Mouse (Mus musculus) small intestine, adult 2 months (tissue): ENCODE measurements around the gene Hmbs. TPM values are rescaled to one million over a fixed set of nuclear protein-coding genes. Genes with fewer than 3 reads are reported as not detected.
"Not testable (repeated sequence)": the region's sequence is repeated elsewhere in the genome, so short reads cannot be mapped to it uniquely, and the experiment has no call there.

Source experiments
- H3K27ac ChIP-seq: fragments of 200-500 bp; 2 replicates; pipeline ENCODE4 v1.5.1; 2012; ENCODE audit warnings: low read depth, low read length, control low read depth, inconsistent platforms; ENCODE audit not compliant: insufficient read depth
- H3K27me3 ChIP-seq: fragments of 200-500 bp; 2 replicates; pipeline ENCODE4 v1.6.1; 2012; ENCODE audit warnings: mild to moderate bottlenecking, moderate library complexity, low read length, inconsistent platforms; ENCODE audit not compliant: control insufficient read depth, insufficient read depth
- H3K36me3 ChIP-seq: fragments of 200-500 bp; 2 replicates; pipeline ENCODE4 v1.6.1; 2012; ENCODE audit warnings: mild to moderate bottlenecking, low read length, control low read depth, inconsistent platforms; ENCODE audit not compliant: control insufficient read depth, insufficient read depth
- H3K4me1 ChIP-seq: fragments of 200-500 bp; 2 replicates; pipeline ENCODE4 v1.6.1; 2012; ENCODE audit warnings: low read length, inconsistent platforms, mixed read lengths; ENCODE audit not compliant: control insufficient read depth, insufficient read depth, insufficient read length
- H3K4me3 ChIP-seq: fragments of 200-500 bp; 2 replicates; pipeline ENCODE4 v1.5.1; 2012; ENCODE audit warnings: low read depth, mild to moderate bottlenecking, control low read depth, inconsistent platforms, low read length, moderate library complexity
- CTCF ChIP-seq: fragments of 200-500 bp; IDR thresholded peaks from 2 replicates; pipeline ENCODE4 v1.5.1; 2012; ENCODE audit warnings: low read depth, mild to moderate bottlenecking, control low read depth, inconsistent platforms, low read length, moderate library complexity, mixed read lengths; ENCODE audit not compliant: insufficient replicate concordance, insufficient read length; ENCODE audit errors: extremely low read depth
- POLR2A ChIP-seq: fragments of 200-500 bp; IDR thresholded peaks from 2 replicates; pipeline ENCODE4 v1.6.1; 2012; ENCODE audit warnings: low read depth, mild to moderate bottlenecking, control low read depth, inconsistent platforms, low read length, moderate library complexity
- WGBS: fragments of 180-500 bp; shearing (Covaris S2); methylation state at CpG from one replicate; pipeline ENCODE4 v1.1.7; 2018; 5-methylcytosine and 5-hydroxymethylcytosine counted together
- polyA plus RNA-seq: library from polyadenylated mRNA; depleted of rRNA; stranded (reverse); fragments of >200 nt; gene quantifications from 2 replicates; pipeline ENCODE4 v1.2.3, GENCODE M21; 2012

Hmbs gene
- polyA plus RNA-seq, 1 experiment, result 44.0 TPM

DNA sequence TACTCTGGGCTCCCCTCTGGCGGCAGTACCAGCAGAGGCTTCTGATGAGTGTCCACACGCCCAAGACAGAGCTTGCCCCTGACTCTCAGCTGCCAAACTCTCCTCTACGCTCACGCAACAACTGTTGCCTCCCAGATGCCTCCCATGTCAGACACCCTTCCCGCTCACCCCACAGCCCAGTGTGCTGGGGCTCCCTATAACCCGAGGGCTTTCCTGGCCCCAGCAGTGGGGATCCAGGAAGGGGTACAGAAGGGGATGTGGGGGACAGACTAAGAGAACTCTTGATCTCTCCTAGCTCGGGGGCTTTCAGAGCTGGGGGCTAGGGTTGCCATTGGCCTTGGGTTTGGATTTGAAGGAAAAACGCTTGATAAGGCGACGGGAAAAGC is 33.3 kb downstream of the Hmbs start:
- H3K4me1 ChIP-seq, result no peaks in the 10 kb centered on the region
- H3K27me3 ChIP-seq, result no peaks in the 10 kb centered on the region
- no peak overlapping the region for H3K27ac ChIP-seq
- 70% methylated on average over 10 of the region's 10 CpGs for WGBS
- TF ChIP-seq POLR2A (no peak), CTCF (no peak)
- 0 out of 2 replicates have a peak overlapping the region, but pooled peaks have one; percentile 0 for H3K4me3 ChIP-seq
- H3K36me3 ChIP-seq, result peaks cover 58% of the 10 kb centered on the region

DNA sequence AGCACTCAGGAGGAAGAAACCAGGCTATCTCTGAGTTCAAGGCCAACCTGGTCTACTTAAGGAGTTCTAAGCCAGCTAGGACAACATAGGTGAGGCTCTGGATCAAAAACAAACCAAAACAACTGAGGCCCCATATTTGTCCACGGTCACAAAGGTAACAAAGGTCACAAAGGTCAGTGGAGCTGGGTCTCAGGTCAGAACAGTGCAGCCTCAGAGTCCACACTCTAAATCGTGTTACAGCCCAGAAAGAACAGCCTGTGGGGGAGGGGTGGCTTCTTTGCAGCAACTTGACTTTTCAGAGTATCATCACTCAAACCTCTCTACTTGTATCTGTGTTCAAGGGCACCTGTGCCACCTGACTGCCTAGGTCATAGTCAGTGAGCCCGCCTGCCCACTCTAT is 34.3 kb downstream of the Hmbs start:
- TF ChIP-seq CTCF, result no peak
- no peak for TF ChIP-seq POLR2A
- H3K4me3 ChIP-seq, result no peak overlapping the region
- 60% methylated on average over 3 of the region's 3 CpGs for WGBS
- H3K4me1 ChIP-seq, result no peaks in the 10 kb centered on the region
- H3K27ac ChIP-seq, result no peak overlapping the region
- H3K36me3 ChIP-seq, result peaks cover 48% of the 10 kb centered on the region
- no peaks in the 10 kb centered on the region for H3K27me3 ChIP-seq

DNA sequence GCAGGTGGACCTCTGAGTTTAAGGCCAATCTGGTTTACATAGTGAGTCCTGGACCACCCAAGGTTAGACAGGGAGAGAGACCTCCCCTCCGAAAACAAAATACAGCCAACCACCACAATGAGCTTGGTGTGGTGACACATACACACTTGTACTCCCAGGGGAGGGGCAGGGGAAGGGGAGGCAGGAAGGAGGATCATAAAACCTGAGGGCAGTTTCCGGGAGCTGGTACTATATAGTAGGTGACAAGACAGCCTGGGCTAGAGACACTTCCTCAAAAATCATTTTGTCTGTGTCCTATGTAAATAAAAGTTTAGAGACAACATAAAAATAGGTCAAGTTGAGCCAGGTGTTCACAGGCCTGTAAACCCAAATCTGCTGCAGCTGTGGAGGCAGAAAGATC is 36.8 kb downstream of the Hmbs start:
- peaks cover 6% of the 10 kb centered on the region; the same call in 1 of the 2 replicates for H3K4me1 ChIP-seq
- no peak overlapping the region for H3K27ac ChIP-seq
- WGBS, result 86% methylated on average over 2 of the region's 2 CpGs
- TF ChIP-seq CTCF (no peak), POLR2A (no peak)
- H3K27me3 ChIP-seq, result no peaks in the 10 kb centered on the region
- H3K4me3 ChIP-seq, result no peak overlapping the region
- peaks cover 27% of the 10 kb centered on the region for H3K36me3 ChIP-seq

DNA sequence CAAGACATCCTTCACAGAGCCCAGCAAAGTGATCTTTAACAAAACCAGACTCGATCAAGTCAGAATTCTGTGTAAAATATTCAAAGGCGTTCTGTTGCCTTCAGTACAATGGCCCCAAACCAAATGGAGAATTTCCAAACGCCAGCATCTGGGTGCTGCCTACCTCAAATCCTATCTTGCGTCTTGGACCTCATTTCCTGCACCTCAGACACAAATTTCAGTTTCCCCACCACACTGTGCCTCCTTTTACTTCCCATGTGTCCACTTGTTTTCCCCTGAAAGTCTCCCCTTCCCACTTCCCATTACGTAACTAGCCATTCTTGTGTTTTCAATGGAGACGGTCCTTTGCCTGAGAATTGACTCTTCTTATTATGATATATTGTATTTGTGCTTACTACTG is 37.5 kb downstream of the Hmbs start:
- H3K27me3 ChIP-seq, result no peaks in the 10 kb centered on the region
- TF ChIP-seq POLR2A (no peak), CTCF (no peak)
- no peak overlapping the region for H3K27ac ChIP-seq
- 91% methylated on average over 6 of the region's 6 CpGs for WGBS
- H3K4me1 ChIP-seq, result peaks cover 6% of the 10 kb centered on the region; the same call in 1 of the 2 replicates
- H3K36me3 ChIP-seq, result peaks cover 30% of the 10 kb centered on the region
- no peak overlapping the region for H3K4me3 ChIP-seq

DNA sequence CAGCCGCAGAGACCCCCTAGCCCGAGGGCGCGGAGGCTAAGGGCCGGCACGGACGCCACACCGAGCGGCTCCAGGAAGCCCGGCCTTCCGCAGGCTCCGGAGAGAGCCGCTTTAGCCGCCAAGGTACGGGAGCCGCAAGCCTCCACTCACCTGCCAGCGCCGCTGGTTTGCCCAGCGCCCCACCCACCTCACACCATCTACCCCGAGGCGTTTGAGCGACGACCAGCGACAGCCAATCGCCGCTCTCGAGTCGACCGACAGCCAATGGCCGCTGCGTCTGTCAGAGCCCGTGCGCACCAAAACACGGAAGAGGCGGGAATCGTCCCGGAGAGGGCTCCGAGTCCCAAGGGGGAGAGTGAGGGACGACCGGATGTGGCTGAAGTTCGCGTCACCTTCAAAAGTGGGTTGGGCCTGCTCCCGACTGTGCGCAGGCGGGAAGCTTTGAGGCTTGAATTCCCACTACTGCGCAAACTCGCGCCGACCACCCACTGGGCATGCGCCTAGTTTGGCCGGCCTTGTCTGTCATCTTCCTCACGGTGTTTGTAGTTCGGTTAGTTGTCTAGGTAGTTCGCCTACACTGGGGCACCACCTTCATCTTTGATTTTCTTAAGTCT is 38.5 kb downstream of the Hmbs start, which contains the start of gene Hinfp:
Gene Hinfp (minus strand): TSS at position 206 of the 614 bp plus-strand sequence.
- Histone ChIP-seq H3K4me1 (peaks cover 6% of the 10 kb centered on the region; the same call in 1 of the 2 replicates), H3K4me3 (peak within 1 kb of the TSS; percentile 83), H3K36me3 (peaks cover 28% of the 10 kb centered on the region), H3K27ac (peak within 1 kb of the TSS; percentile 71), H3K27me3 (no peaks in the 10 kb centered on the region)
- WGBS, result under 1% methylated on average over 54 of the region's 54 CpGs
- TF ChIP-seq CTCF (no peak), POLR2A (peak; percentile 73)

DNA sequence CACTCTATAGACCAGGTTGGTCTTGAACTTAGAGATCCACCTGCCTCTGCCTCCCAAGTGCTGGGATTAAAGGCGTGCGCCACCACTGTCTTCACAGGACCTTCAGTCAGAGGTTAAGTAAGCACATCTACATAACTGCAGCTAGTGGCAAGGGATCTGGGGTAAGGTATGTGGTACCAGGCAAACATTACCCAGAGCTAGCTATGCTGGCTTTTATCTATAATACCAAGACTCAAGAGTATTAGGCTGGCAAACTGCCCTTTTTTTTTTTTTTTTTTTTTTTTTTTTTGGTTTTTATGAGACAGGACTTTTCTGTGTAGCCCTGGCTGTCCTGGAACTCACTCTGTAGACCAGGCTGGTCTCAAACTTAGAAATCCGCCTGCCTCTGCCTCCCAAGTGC is 44.0 kb downstream of the Hmbs start:
- not testable (repeated sequence) for H3K4me3 ChIP-seq, H3K27ac ChIP-seq, H3K27me3 ChIP-seq, H3K4me1 ChIP-seq
- 96% methylated on average over 3 of the region's 3 CpGs for WGBS
- peaks cover 62% of the 10 kb centered on the region for H3K36me3 ChIP-seq

DNA sequence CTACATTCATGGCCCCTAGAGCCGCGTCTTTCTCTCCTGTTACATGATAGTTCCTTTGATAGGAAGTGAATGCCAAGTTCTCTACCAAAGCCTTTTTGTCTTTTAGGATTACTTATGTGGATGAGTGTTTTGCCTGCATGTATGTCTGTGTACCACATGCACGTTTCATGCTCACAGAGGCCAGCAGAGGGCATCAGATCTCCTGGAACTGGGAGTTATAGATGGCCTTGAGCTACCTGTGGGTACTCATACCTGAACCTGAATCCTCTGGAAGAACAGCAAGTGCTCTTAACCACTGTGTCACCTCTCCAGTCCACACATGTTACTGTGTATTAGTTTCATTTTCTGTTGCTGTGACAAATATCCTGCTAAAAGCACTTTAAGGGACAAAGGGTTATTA is 51.5 kb downstream of the Hmbs start:
- H3K36me3 ChIP-seq, result peaks cover 39% of the 10 kb centered on the region
- H3K4me1 ChIP-seq, result peaks cover 4% of the 10 kb centered on the region
- no peak overlapping the region for H3K4me3 ChIP-seq
- 65% methylated on average over 3 of the region's 3 CpGs for WGBS
- H3K27ac ChIP-seq, result no peak overlapping the region
- TF ChIP-seq POLR2A (no peak), CTCF (peak; percentile 34; the same call in 1 of the 2 replicates)
- peaks cover 9% of the 10 kb centered on the region for H3K27me3 ChIP-seq

DNA sequence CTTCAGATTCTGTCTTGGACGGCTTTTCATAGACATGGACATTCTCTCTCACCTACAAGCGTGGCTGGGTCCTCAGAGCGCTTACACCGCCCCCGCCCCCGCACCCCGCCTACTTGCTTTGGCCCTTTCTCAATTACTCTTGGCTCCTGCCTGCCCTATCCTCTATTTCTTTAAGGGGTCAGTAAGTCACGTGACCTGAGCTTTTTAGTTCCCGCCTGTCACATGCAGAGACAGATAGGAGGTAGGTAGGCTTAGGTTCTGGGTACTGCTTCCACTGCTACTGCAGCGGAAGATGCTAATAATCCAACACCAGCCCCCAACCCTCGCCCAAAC is 55.1 kb downstream of the Hmbs start:
- Histone ChIP-seq H3K27ac (no peak overlapping the region), H3K4me3 (no peak overlapping the region), H3K36me3 (peaks cover 8% of the 10 kb centered on the region; the same call in 1 of the 2 replicates), H3K4me1 (peaks cover 10% of the 10 kb centered on the region), H3K27me3 (peaks cover 22% of the 10 kb centered on the region)
- WGBS, result 24% methylated on average over 11 of the region's 11 CpGs
- TF ChIP-seq POLR2A (no peak), CTCF (no peak)
